ENCODE assay signal across 8 mouse cellular contexts in the genomic region with DNA sequence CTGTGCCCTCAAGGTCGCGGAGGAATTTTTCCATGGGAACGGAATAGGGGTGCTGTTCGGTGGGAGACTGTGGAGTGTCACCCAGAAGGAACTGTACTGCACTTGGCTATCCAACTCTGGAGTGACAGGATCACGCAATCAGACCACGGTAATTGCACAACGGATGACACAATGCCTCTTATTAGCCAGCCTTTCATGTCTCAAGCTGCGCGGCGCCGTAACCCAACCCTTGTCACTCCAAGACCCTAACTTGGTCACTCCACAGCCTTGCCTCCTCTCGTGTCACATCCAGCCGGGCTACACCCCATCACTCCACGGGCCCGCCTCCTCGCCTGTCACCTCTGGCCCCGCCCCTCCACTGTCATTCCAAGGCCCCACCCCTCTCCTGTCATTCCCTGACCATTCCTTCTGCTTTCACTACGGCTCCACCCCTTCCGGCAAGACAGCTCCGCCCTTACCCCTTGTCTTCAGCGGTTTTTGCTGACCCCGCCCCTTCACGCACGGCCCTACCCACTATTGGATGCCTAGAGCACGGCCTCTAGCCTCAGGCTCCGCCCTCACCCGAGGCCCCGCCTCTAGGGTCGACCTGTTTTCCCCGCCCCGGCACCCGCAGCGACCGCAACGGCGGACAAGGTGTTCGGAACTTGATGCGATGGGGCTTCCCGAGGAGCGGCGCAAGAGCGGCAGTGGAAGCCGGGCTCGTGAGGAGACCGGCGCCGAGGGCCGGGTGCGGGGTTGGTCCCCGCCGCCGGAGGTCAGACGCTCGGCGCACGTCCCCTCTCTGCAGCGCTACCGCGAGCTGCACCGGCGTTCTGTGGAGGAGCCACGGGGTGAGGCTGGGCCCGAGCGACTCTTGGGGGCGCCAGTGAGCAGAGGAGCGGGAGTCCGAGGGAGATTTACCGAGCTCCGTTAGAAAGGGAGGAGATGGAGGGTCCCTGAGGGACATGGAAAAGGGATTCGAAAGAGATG. TPM values are rescaled to one million over a fixed set of nuclear protein-coding genes. Genes with fewer than 3 reads are reported as not detected.
A peak's percentile ranks its signal among the peaks of the same experiment; 100 is the strongest.
DNase-seq lines count a peak whose midpoint lies in the region; ATAC-seq lines count a peak whose summit lies in the region.

A gene (plus strand): TSS at position 494 of the 969 bp plus-strand sequence.
A gene (minus strand): TSS at position 783 of the 969 bp plus-strand sequence.

- peak within 1 kb of the TSS; percentile 58 for H3K4me3 ChIP-seq in hindbrain, embryonic 14.5 days (replicated peaks; ENCODE audit: low read length)

- H3K9me3 ChIP-seq in hindbrain, embryonic 14.5 days (ENCODE audit: control insufficient read depth, low read length) = no peaks in the 10 kb centered on the region

- H3K36me3 ChIP-seq in hindbrain, embryonic 14.5 days (replicated peaks; ENCODE audit: control insufficient read depth, insufficient read depth) = no peaks in the 10 kb centered on the region

- 3% methylated on average over 70 of the region's 70 CpGs for WGBS in hindbrain, embryonic 14.5 days

- H3K27me3 ChIP-seq in hindbrain, embryonic 14.5 days (ENCODE audit: control insufficient read depth, insufficient read depth, low read length) = no peaks in the 10 kb centered on the region

- ATAC-seq in hindbrain, embryonic 14.5 days (ENCODE audit: low FRiP score) = peak; percentile 99

- peak within 1 kb of the TSS; percentile 71 for H3K4me2 ChIP-seq in hindbrain, embryonic 14.5 days (replicated peaks)

- H3K4me1 ChIP-seq in hindbrain, embryonic 14.5 days (replicated peaks; ENCODE audit: control insufficient read depth, insufficient read depth, low read length) = peaks cover 31% of the 10 kb centered on the region

- peak; percentile 97 for DNase-seq in R1 (ENCODE audit: low read depth, low spot score)
- DNase-seq in cerebellum, postnatal 25 days = peak; percentile 99
- peak; percentile 92 to 97 for DNase-seq in frontal cortex, postnatal 25 days (ENCODE audit: low spot score in 2 of 2)
- DNase-seq in hindbrain, embryonic 14.5 days (ENCODE audit: low spot score) = peak; percentile 92
- peak; percentile 98 for DNase-seq in layer of hippocampus, postnatal 36 days
- DNase-seq in lung, postnatal 36 days = peak; percentile 100
- DNase-seq in retina, postnatal 1 day = peak; percentile 99
- DNase-seq in urinary bladder, adult 18-20 months (ENCODE audit: low spot score in 2 of 2) = peak; percentile 98 to 99

- peak within 1 kb of the TSS; percentile 66 for H3K27ac ChIP-seq in hindbrain, embryonic 14.5 days

- peak within 1 kb of the TSS; percentile 54 for H3K9ac ChIP-seq in hindbrain, embryonic 14.5 days

RNA-seq across cellular contexts. Expression of the first gene that starts in this region (rescaled TPM):
- 25.3 and 28.5 TPM in 2 replicates for polyA plus RNA-seq in hindbrain, embryonic 14.5 days (2014; fragmentation: Nextera tagmentation; extraction: Ambion mirVana)
- total RNA-seq in layer of hippocampus, postnatal 36 days (2021) = 10 to 100 TPM; 64.8 to 67.6 TPM

RNA-seq across cellular contexts. Expression of the second gene that starts in this region (rescaled TPM):
- polyA plus RNA-seq in hindbrain, embryonic 14.5 days (2014; fragmentation: Nextera tagmentation; extraction: Ambion mirVana) = 39.9 and 48.5 TPM in 2 replicates
- 100 to 1,000 TPM; 108 to 111 TPM for total RNA-seq in layer of hippocampus, postnatal 36 days (2021)

Comparison
In these comparisons a context has a peak if more than half of its experiments do, and no peak if none do; other contexts are left out.
1. Peak in every context shown above with its lines: DNase-seq, ATAC-seq, H3K4me3 ChIP-seq and H3K27ac ChIP-seq.